Mouse (Mus musculus): ENCODE measurements around the gene Gm49361. TPM values are rescaled to one million over a fixed set of nuclear protein-coding genes. Genes with fewer than 3 reads are reported as not detected.
"Not testable (repeated sequence)": the region's sequence is repeated elsewhere in the genome, so short reads cannot be mapped to it uniquely, and the experiment has no call there.

The Gm49361 gene
- polyA plus RNA-seq, 1 experiment = 1.9 TPM

GRCm38 (mm10) chr14:57658301-57658700 lies 87.6 kb downstream of the Gm49361 start:
- Histone ChIP-seq H3K27ac (ENCODE audit: insufficient read depth, low read depth, low read length) (no peak overlapping the region), H3K27me3 (ENCODE audit: control insufficient read depth, insufficient read depth, low read length) (no peaks in the 10 kb centered on the region), H3K4me3 (ENCODE audit: low read depth, low read length) (no peak overlapping the region), H3K36me3 (ENCODE audit: control insufficient read depth, insufficient read depth, low read length) (peaks cover 1% of the 10 kb centered on the region; the same call in 1 of the 2 replicates), H3K4me1 (ENCODE audit: control insufficient read depth, insufficient read depth, insufficient read length, low read length) (no peaks in the 10 kb centered on the region)
- WGBS = 89% methylated on average over 4 of the region's 4 CpGs
- peak; percentile 14; the same call in 1 of the 2 replicates for TF ChIP-seq CTCF (IDR thresholded peaks at IDR 0.05; ENCODE audit: extremely low read depth, insufficient read length, insufficient replicate concordance, low read depth, low read length)
- TF ChIP-seq POLR2A (IDR thresholded peaks at IDR 0.05; ENCODE audit: low read depth, low read length) = no peak

- no peaks in the 10 kb centered on the region for H3K4me1 ChIP-seq (ENCODE audit: control insufficient read depth, insufficient read depth, insufficient read length, low read length)
- peaks cover 1% of the 10 kb centered on the region; the same call in 1 of the 2 replicates for H3K36me3 ChIP-seq (ENCODE audit: control insufficient read depth, insufficient read depth, low read length)
- H3K27ac ChIP-seq (ENCODE audit: insufficient read depth, low read depth, low read length) = no peak overlapping the region
- H3K27me3 ChIP-seq (ENCODE audit: control insufficient read depth, insufficient read depth, low read length) = no peaks in the 10 kb centered on the region
- H3K4me3 ChIP-seq (ENCODE audit: low read depth, low read length) = no peak overlapping the region
- TF ChIP-seq POLR2A (IDR thresholded peaks at IDR 0.05; ENCODE audit: low read depth, low read length) (no peak), CTCF (IDR thresholded peaks at IDR 0.05; ENCODE audit: extremely low read depth, insufficient read length, insufficient replicate concordance, low read depth, low read length) (no peak)
- WGBS = 95% methylated on average over 2 of the region's 2 CpGs
These were observed 88.4 kb downstream of the Gm49361 start for GRCm38 (mm10) chr14:57657500-57657899.

GRCm38 (mm10) chr14:57656519-57656918 lies 89.4 kb downstream of the Gm49361 start:
- H3K4me1 ChIP-seq (ENCODE audit: control insufficient read depth, insufficient read depth, insufficient read length, low read length); H3K4me3 ChIP-seq (ENCODE audit: low read depth, low read length): not testable (repeated sequence)
- 98% methylated on average over 3 of the region's 3 CpGs for WGBS

GRCm38 (mm10) chr14:57649501-57649900 lies 96.4 kb downstream of the Gm49361 start:
- no peak for TF ChIP-seq POLR2A (IDR thresholded peaks at IDR 0.05; ENCODE audit: low read depth, low read length)
- TF ChIP-seq CTCF (IDR thresholded peaks at IDR 0.05; ENCODE audit: extremely low read depth, insufficient read length, insufficient replicate concordance, low read depth, low read length) = no peak
- H3K4me1 ChIP-seq (ENCODE audit: control insufficient read depth, insufficient read depth, insufficient read length, low read length) = no peaks in the 10 kb centered on the region
- H3K36me3 ChIP-seq (ENCODE audit: control insufficient read depth, insufficient read depth, low read length) = peaks cover 3% of the 10 kb centered on the region; the same call in 1 of the 2 replicates
- H3K27ac ChIP-seq (ENCODE audit: insufficient read depth, low read depth, low read length) = no peak overlapping the region
- no peaks in the 10 kb centered on the region for H3K27me3 ChIP-seq (ENCODE audit: control insufficient read depth, insufficient read depth, low read length)
- H3K4me3 ChIP-seq (ENCODE audit: low read depth, low read length) = no peak overlapping the region

More at GRCm38 (mm10) chr14:57656519-57656918, 89.4 kb downstream of the Gm49361 start:
- not testable (repeated sequence) for H3K27me3 ChIP-seq (ENCODE audit: control insufficient read depth, insufficient read depth, low read length); H3K27ac ChIP-seq (ENCODE audit: insufficient read depth, low read depth, low read length); H3K36me3 ChIP-seq (ENCODE audit: control insufficient read depth, insufficient read depth, low read length)

- TF ChIP-seq POLR2A (IDR thresholded peaks at IDR 0.05; ENCODE audit: low read depth, low read length) (no peak), CTCF (IDR thresholded peaks at IDR 0.05; ENCODE audit: extremely low read depth, insufficient read length, insufficient replicate concordance, low read depth, low read length) (no peak)
- H3K4me1 ChIP-seq (ENCODE audit: control insufficient read depth, insufficient read depth, insufficient read length, low read length) = no peaks in the 10 kb centered on the region
- H3K27me3 ChIP-seq (ENCODE audit: control insufficient read depth, insufficient read depth, low read length) = no peaks in the 10 kb centered on the region
- H3K4me3 ChIP-seq (ENCODE audit: low read depth, low read length) = no peak overlapping the region
- WGBS = 85% methylated on average over 4 of the region's 4 CpGs
- H3K27ac ChIP-seq (ENCODE audit: insufficient read depth, low read depth, low read length) = no peak overlapping the region
- H3K36me3 ChIP-seq (ENCODE audit: control insufficient read depth, insufficient read depth, low read length) = peaks cover 6% of the 10 kb centered on the region
These were observed 99.7 kb downstream of the Gm49361 start for GRCm38 (mm10) chr14:57646155-57646554.

- no peaks in the 10 kb centered on the region for H3K27me3 ChIP-seq (ENCODE audit: control insufficient read depth, insufficient read depth, low read length)
- no peak overlapping the region for H3K4me3 ChIP-seq (ENCODE audit: low read depth, low read length)
- peaks cover 6% of the 10 kb centered on the region for H3K36me3 ChIP-seq (ENCODE audit: control insufficient read depth, insufficient read depth, low read length)
- TF ChIP-seq POLR2A (IDR thresholded peaks at IDR 0.05; ENCODE audit: low read depth, low read length) (no peak), CTCF (IDR thresholded peaks at IDR 0.05; ENCODE audit: extremely low read depth, insufficient read length, insufficient replicate concordance, low read depth, low read length) (no peak)
- no peak overlapping the region for H3K27ac ChIP-seq (ENCODE audit: insufficient read depth, low read depth, low read length)
- H3K4me1 ChIP-seq (ENCODE audit: control insufficient read depth, insufficient read depth, insufficient read length, low read length) = no peaks in the 10 kb centered on the region
- 90% methylated on average over 3 of the region's 3 CpGs for WGBS
These were observed 106.8 kb downstream of the Gm49361 start for GRCm38 (mm10) chr14:57639153-57639552.

GRCm38 (mm10) chr14:57634141-57634540 lies 111.8 kb downstream of the Gm49361 start:
- TF ChIP-seq CTCF (IDR thresholded peaks at IDR 0.05; ENCODE audit: extremely low read depth, insufficient read length, insufficient replicate concordance, low read depth, low read length) = no peak
- TF ChIP-seq POLR2A (IDR thresholded peaks at IDR 0.05; ENCODE audit: low read depth, low read length) = no peak
- no peak overlapping the region for H3K4me3 ChIP-seq (ENCODE audit: low read depth, low read length)
- peaks cover 3% of the 10 kb centered on the region; the same call in 1 of the 2 replicates for H3K36me3 ChIP-seq (ENCODE audit: control insufficient read depth, insufficient read depth, low read length)
- no peaks in the 10 kb centered on the region for H3K27me3 ChIP-seq (ENCODE audit: control insufficient read depth, insufficient read depth, low read length)
- 76% methylated on average over 5 of the region's 5 CpGs for WGBS
- no peaks in the 10 kb centered on the region for H3K4me1 ChIP-seq (ENCODE audit: control insufficient read depth, insufficient read depth, insufficient read length, low read length)
- no peak overlapping the region for H3K27ac ChIP-seq (ENCODE audit: insufficient read depth, low read depth, low read length)

- H3K27me3 ChIP-seq (ENCODE audit: control insufficient read depth, insufficient read depth, low read length) = no peaks in the 10 kb centered on the region
- no peak for TF ChIP-seq CTCF (IDR thresholded peaks at IDR 0.05; ENCODE audit: extremely low read depth, insufficient read length, insufficient replicate concordance, low read depth, low read length)
- TF ChIP-seq POLR2A (IDR thresholded peaks at IDR 0.05; ENCODE audit: low read depth, low read length) = no peak
- WGBS = 70% methylated on average over 4 of the region's 4 CpGs
These were observed 116.3 kb downstream of the Gm49361 start for GRCm38 (mm10) chr14:57629595-57629994.

More at GRCm38 (mm10) chr14:57629595-57629994, 116.3 kb downstream of the Gm49361 start:
- no peak overlapping the region for H3K27ac ChIP-seq (ENCODE audit: insufficient read depth, low read depth, low read length)
- H3K4me3 ChIP-seq (ENCODE audit: low read depth, low read length) = no peak overlapping the region
- H3K4me1 ChIP-seq (ENCODE audit: control insufficient read depth, insufficient read depth, insufficient read length, low read length) = no peaks in the 10 kb centered on the region
- H3K36me3 ChIP-seq (ENCODE audit: control insufficient read depth, insufficient read depth, low read length) = peaks cover 21% of the 10 kb centered on the region

Measured in small intestine, adult 2 months (tissue).